Mouse (Mus musculus) MEL (cell line): ENCODE data around the gene Bdnf.

Source experiments
- CTCF ChIP-seq, 3 experiments: IDR thresholded peaks in 2 of 3; conservative IDR thresholded peaks in 1 of 3; 2 replicates each; pipeline ENCODE4 v1.5.1; 2011 to 2012; ENCODE audit warnings: low read length in 3 of 3, low read depth in 2 of 3, mild to moderate bottlenecking in 2 of 3, improper control_type of control experiment in 1 of 3, inconsistent platforms in 1 of 3, mixed read lengths in 1 of 3, moderate library complexity in 1 of 3; ENCODE audit not compliant: control insufficient read depth in 1 of 3, insufficient read depth in 1 of 3, poor library complexity in 1 of 3, severe bottlenecking in 1 of 3
- ELF1 ChIP-seq: IDR thresholded peaks from 2 replicates; pipeline ENCODE4 v1.6.1; 2014; ENCODE audit warnings: low read depth, mild to moderate bottlenecking, inconsistent platforms, low read length, improper control_type of control experiment, moderate library complexity
- GABPA ChIP-seq: IDR thresholded peaks from 2 replicates; pipeline ENCODE4 v1.6.1; 2012; ENCODE audit warnings: low read depth, mild to moderate bottlenecking, inconsistent platforms, low read length, improper control_type of control experiment, moderate library complexity
- HCFC1 ChIP-seq: IDR thresholded peaks from 2 replicates; pipeline ENCODE4 v1.6.1; 2012; ENCODE audit warnings: low read depth, mild to moderate bottlenecking, inconsistent platforms, low read length, improper control_type of control experiment, moderate library complexity
- MYC ChIP-seq: IDR thresholded peaks from 2 replicates; pipeline ENCODE4 v1.6.1; 2011; ENCODE audit warnings: low read depth, mild to moderate bottlenecking, low read length, improper control_type of control experiment, moderate library complexity
- NELFE ChIP-seq: IDR thresholded peaks from 2 replicates; pipeline ENCODE4 v1.6.1; 2011; ENCODE audit warnings: low read depth, low read length, improper control_type of control experiment
- NRF1 ChIP-seq: IDR thresholded peaks from 2 replicates; pipeline ENCODE4 v1.6.1; 2014; ENCODE audit warnings: low read depth, mild to moderate bottlenecking, inconsistent platforms, low read length, improper control_type of control experiment, moderate library complexity; ENCODE audit not compliant: poor library complexity, insufficient read depth, severe bottlenecking
- SMC3 ChIP-seq: IDR thresholded peaks from 2 replicates; pipeline ENCODE4 v1.6.1; 2011; ENCODE audit warnings: low read depth, low read length, improper control_type of control experiment
- UBTF ChIP-seq: IDR thresholded peaks from 2 replicates; pipeline ENCODE4 v1.6.1; 2012; ENCODE audit warnings: low read depth, mild to moderate bottlenecking, inconsistent platforms, low read length, improper control_type of control experiment, moderate library complexity, borderline replicate concordance; ENCODE audit not compliant: insufficient read depth
- ZC3H11A ChIP-seq: IDR thresholded peaks from 2 replicates; pipeline ENCODE4 v1.6.1; 2012; ENCODE audit warnings: low read depth, mild to moderate bottlenecking, inconsistent platforms, low read length, improper control_type of control experiment

GRCm38 (mm10) chr2:109729221-109729620, 54.7 kb downstream of the Bdnf start:
- TF ChIP-seq NELFE (no peak), CTCF (IDR thresholded peaks at IDR 0.05 in 2 of 3, conservative IDR thresholded peaks at IDR 0.05 in 1 of 3; ENCODE audit: control insufficient read depth in 1 of 3, insufficient read depth in 1 of 3, low read depth in 2 of 3, low read length in 3 of 3, poor library complexity in 1 of 3, severe bottlenecking in 1 of 3) (no peak), ELF1 (no peak), NRF1 (no peak), MYC (no peak), HCFC1 (no peak), GABPA (no peak), ZC3H11A (no peak), UBTF (no peak), SMC3 (no peak)
